Mouse (Mus musculus) cerebellum, adult 18-20 months (tissue): ENCODE data around the gene Cacna2d1.

Experiments used
- DNase-seq, 2 experiments: peaks; one replicate each; pipeline ENCODE4 v3.0.0; 2021

The Cacna2d1 gene

DNA sequence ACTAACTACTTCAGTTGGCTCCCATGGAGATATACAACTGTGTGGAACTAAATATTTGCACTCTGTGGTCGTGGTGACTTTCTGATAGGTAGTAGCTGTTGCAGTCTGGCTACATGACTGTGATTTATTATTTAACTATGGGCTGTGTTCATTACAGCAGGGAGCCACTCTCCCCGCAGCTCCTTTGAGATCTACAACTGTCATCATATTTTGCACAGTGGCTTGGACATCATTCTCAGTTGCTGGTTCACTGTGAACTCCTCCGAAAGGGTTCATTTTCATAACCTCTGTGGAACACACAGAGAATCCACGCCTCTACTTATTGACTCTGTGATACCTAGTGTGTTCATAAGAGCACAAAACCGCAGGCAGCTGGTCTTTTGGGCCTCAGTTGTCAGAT, 128.3 kb downstream of the Cacna2d1 start:
- DNase-seq: no peak

DNA sequence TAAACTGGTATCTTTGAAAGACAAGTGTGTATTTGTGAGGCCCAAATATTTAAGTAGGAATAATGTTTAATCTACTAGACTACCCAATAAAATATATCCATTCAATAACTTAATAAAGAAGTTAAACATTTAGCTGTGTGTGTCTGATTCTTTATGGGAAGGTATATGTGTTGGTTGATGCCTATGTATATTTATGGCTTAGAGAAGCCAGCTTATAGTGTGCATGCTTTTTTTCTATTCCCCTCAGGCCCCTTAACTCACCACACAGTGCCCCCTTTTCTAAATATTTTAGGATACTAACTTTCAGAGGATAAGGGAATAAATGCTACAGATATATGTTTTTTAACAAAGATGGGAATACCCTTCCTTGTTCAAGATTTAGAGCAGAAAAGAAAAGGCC, 128.8 kb downstream of the Cacna2d1 start:
- no peak for DNase-seq

DNA sequence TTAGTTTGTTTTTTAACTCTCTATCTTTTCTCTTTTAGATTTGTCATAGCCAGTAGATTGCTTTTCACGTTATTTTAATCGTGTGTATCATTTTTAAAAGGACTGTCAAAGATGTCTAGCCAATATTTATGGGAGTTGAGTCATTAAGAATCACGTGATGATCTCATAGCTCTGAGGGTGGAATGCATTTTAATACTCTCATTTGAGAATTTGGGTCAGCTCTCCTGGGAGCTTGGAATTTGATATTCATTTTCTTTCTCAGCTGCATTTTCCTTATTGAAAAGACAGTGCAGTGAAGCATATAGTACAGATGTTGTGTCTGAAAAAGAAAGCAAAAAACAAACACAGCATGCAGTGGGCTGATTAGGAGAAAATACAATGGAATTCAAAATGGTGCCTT, 129.5 kb downstream of the Cacna2d1 start:
- no peak for DNase-seq

DNA sequence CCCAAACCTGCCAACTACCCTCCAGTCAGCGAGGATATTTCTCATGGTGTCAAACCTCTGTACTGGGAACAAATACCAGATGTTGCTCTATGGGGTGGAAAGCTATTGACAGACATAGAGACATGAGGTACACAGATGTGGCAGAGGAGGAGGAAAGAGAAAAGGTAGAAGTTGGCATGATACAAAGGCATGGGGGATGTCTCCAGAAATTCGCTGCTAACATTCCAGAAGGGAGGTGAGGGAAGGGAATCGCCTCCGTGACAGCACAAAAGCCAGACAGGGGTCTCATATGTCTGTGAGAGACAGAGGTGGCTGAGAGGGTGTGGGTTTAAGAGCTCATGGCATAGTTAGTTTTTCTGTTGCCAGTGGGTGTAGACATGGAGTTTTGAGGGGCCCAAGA, 131.3 kb downstream of the Cacna2d1 start:
- no peak for DNase-seq

DNA sequence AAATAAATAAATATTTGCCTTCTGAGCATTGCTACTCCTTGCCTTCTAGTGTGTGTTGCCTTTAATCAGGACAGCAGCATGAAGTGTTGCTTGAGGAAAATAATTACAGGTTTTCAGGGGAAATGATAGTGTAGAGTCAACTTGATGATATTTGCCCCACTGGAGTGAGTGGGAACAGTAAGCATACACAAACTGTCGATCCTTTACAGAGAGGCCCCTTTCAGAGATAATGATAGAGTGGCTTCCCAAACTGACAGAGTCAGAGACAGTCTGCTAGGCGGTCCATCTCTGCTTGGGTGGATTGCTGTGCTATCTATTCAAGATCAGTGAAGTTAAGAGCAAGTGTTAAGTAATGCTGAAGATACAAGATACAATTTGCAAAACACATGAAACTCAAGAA, 147.8 kb downstream of the Cacna2d1 start:
- DNase-seq: no peak

DNA sequence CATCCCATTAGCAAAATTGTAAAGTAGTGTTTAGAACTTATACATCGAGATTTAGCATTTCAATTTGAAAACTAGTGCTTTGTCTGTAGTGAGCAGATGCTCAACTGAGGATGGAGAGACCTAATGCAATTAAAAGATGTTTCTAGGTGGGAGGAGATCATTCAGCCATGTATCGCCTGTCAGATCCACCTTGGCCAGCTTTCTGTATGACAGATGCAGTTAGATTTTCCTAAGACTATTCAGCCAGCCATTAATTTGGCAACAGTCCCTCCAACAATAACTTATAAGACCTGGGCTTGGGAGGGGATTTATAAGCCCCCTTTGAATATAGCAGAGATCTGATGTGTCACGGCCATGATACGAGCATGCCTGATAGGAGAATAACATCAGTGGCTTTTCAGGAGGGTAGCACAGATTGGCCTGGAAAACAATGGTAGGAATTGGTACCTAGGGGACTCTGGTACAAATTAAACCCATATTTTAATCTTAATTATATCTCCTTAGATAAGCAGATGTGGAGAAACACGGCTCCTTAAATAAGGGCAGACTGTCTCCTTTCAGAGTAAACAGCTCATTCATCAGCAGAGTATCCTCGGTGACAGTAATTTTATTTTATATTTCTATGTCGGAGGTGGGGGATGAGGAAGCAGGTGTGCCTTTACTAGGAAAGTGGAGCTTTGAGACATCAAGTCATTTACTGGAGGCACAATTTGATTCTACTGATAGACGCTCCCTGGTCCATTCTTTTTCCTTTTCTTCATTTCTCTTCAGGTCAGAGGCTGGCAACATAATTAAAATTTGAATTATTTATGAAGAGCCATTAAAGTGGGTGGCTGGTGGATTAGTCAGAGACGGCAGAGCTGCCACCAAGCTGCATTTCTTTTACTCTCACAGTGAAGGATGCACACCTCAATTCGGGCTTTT, 152.8 kb downstream of the Cacna2d1 start:
- DNase-seq: no peak

DNA sequence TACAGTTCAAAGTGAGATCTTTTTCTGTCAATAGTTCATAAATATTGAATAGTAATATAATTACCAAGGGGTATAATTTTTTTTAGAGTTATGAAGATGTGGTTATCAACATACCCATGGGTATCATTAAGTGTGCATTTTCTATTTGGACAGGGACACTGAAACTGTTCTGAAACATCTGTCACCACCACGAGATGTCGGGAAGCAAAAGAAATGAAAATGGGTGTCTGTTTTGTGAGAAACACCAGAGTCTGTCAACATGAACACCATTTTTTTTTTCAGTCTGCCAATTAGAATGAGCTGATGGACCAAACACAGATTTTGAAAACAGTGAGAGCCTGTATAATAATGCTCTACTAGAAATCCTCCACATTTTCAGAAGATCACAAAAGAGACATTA, 153.5 kb downstream of the Cacna2d1 start:
- DNase-seq: no peak

GRCm38 (mm10) chr5:16092540-16092939, 158.0 kb downstream of the Cacna2d1 start:
- no peak for DNase-seq

GRCm38 (mm10) chr5:16093071-16093693, 158.7 kb downstream of the Cacna2d1 start:
- DNase-seq: peak; percentile 43 to 61

GRCm38 (mm10) chr5:16095345-16095744, 160.9 kb downstream of the Cacna2d1 start:
- peak; percentile 74 to 86 for DNase-seq

DNA sequence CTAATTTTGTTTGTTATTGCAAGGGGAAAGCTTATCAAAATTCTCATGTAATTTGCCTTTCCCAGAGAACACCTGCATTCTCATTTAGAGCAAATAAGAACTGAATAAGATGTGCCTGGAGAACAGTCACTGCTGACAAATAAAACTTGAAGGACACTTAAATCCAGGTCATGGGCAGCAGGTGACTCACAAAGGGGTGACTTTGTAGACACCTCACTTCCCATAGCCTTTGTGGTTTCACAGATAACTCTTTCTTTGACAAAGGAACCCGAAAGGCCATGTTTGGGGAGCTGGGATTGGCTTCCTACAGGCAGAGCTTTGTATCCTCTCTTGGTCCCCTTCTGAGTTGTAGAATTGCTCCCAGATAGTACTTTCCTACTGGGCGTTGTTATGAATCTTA, 164.3 kb downstream of the Cacna2d1 start:
- no peak for DNase-seq

GRCm38 (mm10) chr5:16101820-16102219, 167.3 kb downstream of the Cacna2d1 start:
- no peak for DNase-seq

DNA sequence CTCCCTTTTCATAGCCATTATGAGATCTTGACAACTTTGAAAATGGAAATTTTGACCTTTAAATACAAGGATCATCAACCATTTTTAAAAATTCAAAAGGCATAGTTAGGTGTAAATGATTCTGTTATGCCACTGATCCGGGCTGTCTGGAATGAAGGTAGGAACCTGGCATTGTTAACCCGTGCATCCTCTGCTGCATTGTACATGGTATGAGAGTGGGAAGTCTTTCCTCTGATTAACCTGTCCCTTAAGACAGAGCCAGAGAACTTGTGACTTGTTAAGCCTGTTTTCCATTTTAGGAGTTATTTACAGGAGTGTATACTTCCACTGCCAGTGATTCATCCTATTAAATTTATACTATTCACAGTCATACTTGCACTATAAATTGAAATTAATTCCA, 171.2 kb downstream of the Cacna2d1 start:
- DNase-seq: no peak

GRCm38 (mm10) chr5:16110643-16111042, 176.2 kb downstream of the Cacna2d1 start:
- DNase-seq: no peak

- no peak for DNase-seq
These were observed 179.4 kb downstream of the Cacna2d1 start for GRCm38 (mm10) chr5:16113879-16114278.

- DNase-seq: no peak
These were observed 186.8 kb downstream of the Cacna2d1 start for GRCm38 (mm10) chr5:16121334-16121733.

DNA sequence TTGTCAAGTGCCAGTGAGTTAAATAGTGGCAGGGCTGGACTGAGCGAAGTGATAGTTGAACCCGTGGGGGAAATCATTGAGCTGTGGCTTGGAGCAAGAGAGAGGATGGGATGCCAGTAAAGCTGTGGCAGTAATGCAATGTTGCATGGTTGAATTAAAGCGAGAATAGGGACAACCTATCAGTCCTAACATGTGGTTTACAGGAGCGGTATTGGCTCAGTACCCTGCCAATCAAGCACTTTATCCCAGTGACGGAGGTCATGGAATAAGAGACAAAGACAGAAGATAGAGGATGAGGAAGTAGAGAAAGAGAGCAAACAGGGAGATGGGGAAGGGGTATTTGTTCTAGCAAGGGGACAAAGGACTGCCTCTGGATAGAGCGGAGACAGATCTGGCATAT, 187.6 kb downstream of the Cacna2d1 start:
- DNase-seq: no peak

GRCm38 (mm10) chr5:16134286-16135094, 200.0 kb downstream of the Cacna2d1 start:
- no peak for DNase-seq

DNA sequence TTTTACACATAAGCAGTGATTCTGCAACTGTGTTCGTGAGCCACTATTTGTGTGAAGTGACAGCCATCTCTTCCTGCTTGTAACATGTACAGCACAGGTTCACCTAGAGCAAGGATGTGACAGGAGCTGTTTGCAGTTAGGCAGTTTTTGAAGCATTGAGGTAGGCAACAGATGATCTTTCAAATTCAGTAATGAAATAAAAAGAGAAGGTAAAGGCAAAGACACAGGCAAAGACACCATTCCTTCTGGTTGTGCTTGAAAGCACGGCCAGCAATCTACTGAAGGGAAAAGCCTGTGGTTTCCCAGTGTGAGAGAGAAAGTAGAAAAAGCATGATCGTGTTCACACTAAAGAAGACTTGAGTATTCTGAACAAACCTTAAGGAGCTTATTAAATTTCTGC, 201.5 kb downstream of the Cacna2d1 start:
- no peak for DNase-seq

DNA sequence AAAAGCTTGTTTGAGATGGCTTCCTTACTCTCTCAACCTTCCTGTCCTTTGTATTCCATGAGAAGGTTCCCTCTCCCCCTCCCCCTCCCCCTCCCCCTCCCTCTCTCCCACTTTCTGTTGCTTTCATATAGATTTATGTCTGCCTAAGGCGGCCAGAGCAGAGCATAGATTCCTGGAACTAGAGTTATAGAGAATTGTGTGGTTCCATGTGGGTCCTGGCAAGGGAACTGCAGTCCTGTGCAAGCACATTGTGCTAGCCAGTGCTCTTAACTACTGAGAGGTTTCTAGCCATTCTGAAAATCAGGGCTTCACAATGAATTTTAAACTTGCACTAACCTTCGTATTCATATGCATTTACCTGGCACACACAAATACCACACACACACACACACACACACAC, 202.3 kb downstream of the Cacna2d1 start:
- no peak for DNase-seq

GRCm38 (mm10) chr5:16146602-16147001, 212.1 kb downstream of the Cacna2d1 start:
- no peak for DNase-seq

- no peak for DNase-seq
These were observed 221.1 kb downstream of the Cacna2d1 start for GRCm38 (mm10) chr5:16155375-16156284.
